Mouse (Mus musculus) myocyte (in vitro differentiated cells): ENCODE measurements at regions not wholly inside any gene's neighbourhood (a gene's known extent, or its start where the extent isn't known, plus 50 kb on each side); places are given as distances from the start of the nearest gene placed in this dataset.

Source experiments
- CEBPB ChIP-seq: IDR thresholded peaks from 2 replicates; pipeline ENCODE4 v1.6.1; 2011; ENCODE audit warnings: mild to moderate bottlenecking, moderate library complexity; ENCODE audit not compliant: poor library complexity, insufficient read depth, severe bottlenecking
- POLR2A ChIP-seq: IDR thresholded peaks from one replicate; pipeline ENCODE4 v1.6.1; 2011; ENCODE audit warnings: low read depth, mild to moderate bottlenecking, control low read depth, moderate library complexity; ENCODE audit not compliant: insufficient read length
- POLR2AphosphoS2 ChIP-seq: IDR thresholded peaks from one replicate; pipeline ENCODE4 v1.6.1; 2011; ENCODE audit warnings: low read depth, control low read depth; ENCODE audit not compliant: insufficient read length

- TF ChIP-seq POLR2A, result no peak
- no peak for TF ChIP-seq POLR2AphosphoS2
- no peak for TF ChIP-seq CEBPB
Observed at GRCm38 (mm10) chr4:148376439-148376838, 68.1 kb downstream of the Ubiad1 start.
